Mouse (Mus musculus) macrophage (primary cell): Measurements from ENCODE around the gene 1110017D15Rik. TPM values are rescaled to one million over a fixed set of nuclear protein-coding genes. Genes with fewer than 3 reads are reported as not detected.
A peak's percentile ranks its signal among the peaks of the same experiment; 100 is the strongest.

ENCODE experiments used
- H3K27ac ChIP-seq: fragments of 350-480 bp; formaldehyde crosslinking; 2 replicates; pipeline ENCODE4 v1.9.0; 2021
- H3K36me3 ChIP-seq: fragments of 350-480 bp; formaldehyde crosslinking; 2 replicates; pipeline ENCODE4 v1.9.0; 2021; ENCODE audit errors: inconsistent target
- H3K4me3 ChIP-seq: fragments of 350-480 bp; formaldehyde crosslinking; 2 replicates; pipeline ENCODE4 v1.9.0; 2021; ENCODE audit errors: inconsistent target
- H3K79me2 ChIP-seq: fragments of 350-480 bp; formaldehyde crosslinking; 2 replicates; pipeline ENCODE4 v1.9.0; 2021; ENCODE audit errors: inconsistent target
- whole genome bisulfite sequencing: methylation state at CpG from one replicate; pipeline ENCODE4 v1.1.7; 2026; ENCODE audit warnings: inconsistent platforms; ENCODE audit not compliant: missing documents; 5-methylcytosine and 5-hydroxymethylcytosine counted together
- polyA plus RNA-seq: library from polyadenylated mRNA; stranded (reverse); fragments of 250-400 nt; gene quantifications from 3 replicates; pipeline ENCODE4 v1.2.4, GENCODE M21; 2018; ENCODE audit warnings: inconsistent platforms
- total RNA-seq, 78 experiments: library from RNA; depleted of rRNA; stranded (reverse); fragments of 250-400 nt; gene quantifications; 1 replicate in 9 of 78; 2 replicates in 24 of 78; 3 replicates in 43 of 78; 4 replicates in 2 of 78; pipeline ENCODE4 v1.2.4; 2018; ENCODE audit warnings: inconsistent platforms in 56 of 78

Gene 1110017D15Rik
- total RNA-seq (2018; cell fraction: chromatin; rRNA removed): 1 to 10 TPM in 25 of 26 experiments, not detected in 1; 1.3 to 5.4 (median 3.0) TPM
- under 1 TPM in 8 of 26 experiments, not detected in 18; 0.14 to 0.24 (median 0.19) TPM for total RNA-seq (2018; cell fraction: cytosol; rRNA removed)
- total RNA-seq (2018; cell fraction: nucleus; rRNA removed): 1 to 10 TPM in 25 of 26 experiments, under 1 TPM in 1; 0.46 to 6.1 (median 1.9) TPM
- 0.22 TPM in 1 of 3 replicates, not detected in the others for polyA plus RNA-seq

GRCm38 (mm10) chr4:41517233-41517632 lies at the start of gene 1110017D15Rik:
TSS of gene 1110017D15Rik (minus strand) at chr4:41517333.
- 100% methylated on average over 2 of the region's 2 CpGs for WGBS
- Histone ChIP-seq H3K79me2 (no peaks in the 10 kb centered on the region), H3K4me3 (no peak within 1 kb of the TSS), H3K27ac (no peak within 1 kb of the TSS), H3K36me3 (peaks cover 34% of the 10 kb centered on the region)

GRCm38 (mm10) chr4:41566123-41566522 lies 49.0 kb upstream of the 1110017D15Rik start:
- H3K27ac ChIP-seq: no peak overlapping the region
- peaks cover 79% of the 10 kb centered on the region for H3K79me2 ChIP-seq
- 72% methylated on average over 3 of the region's 3 CpGs for WGBS
- no peak overlapping the region for H3K4me3 ChIP-seq
- no peaks in the 10 kb centered on the region for H3K36me3 ChIP-seq

- Histone ChIP-seq H3K4me3 (no peak overlapping the region), H3K79me2 (peaks cover 100% of the 10 kb centered on the region), H3K36me3 (no peaks in the 10 kb centered on the region), H3K27ac (peak overlapping the region; percentile 34)
- WGBS: 85% methylated on average over 5 of the region's 5 CpGs
These were observed 46.2 kb upstream of the 1110017D15Rik start for GRCm38 (mm10) chr4:41563297-41563696.

- Histone ChIP-seq H3K36me3 (no peaks in the 10 kb centered on the region), H3K79me2 (peaks cover 87% of the 10 kb centered on the region), H3K27ac (peak overlapping the region; percentile 97), H3K4me3 (no peak overlapping the region)
- 82% methylated on average over 3 of the region's 3 CpGs for WGBS
These were observed 40.0 kb upstream of the 1110017D15Rik start for GRCm38 (mm10) chr4:41557092-41557491.

GRCm38 (mm10) chr4:41556311-41556953 lies 39.3 kb upstream of the 1110017D15Rik start:
- Histone ChIP-seq H3K27ac (peak overlapping the region; percentile 97), H3K36me3 (no peaks in the 10 kb centered on the region), H3K79me2 (peaks cover 87% of the 10 kb centered on the region), H3K4me3 (no peak overlapping the region)
- WGBS: 42% methylated on average over 5 of the region's 5 CpGs

- Histone ChIP-seq H3K4me3 (no peak overlapping the region), H3K79me2 (peaks cover 87% of the 10 kb centered on the region), H3K27ac (peak overlapping the region; percentile 97), H3K36me3 (no peaks in the 10 kb centered on the region)
- 12% methylated on average over 14 of the region's 14 CpGs for WGBS
These were observed 38.0 kb upstream of the 1110017D15Rik start for GRCm38 (mm10) chr4:41554994-41555663.

GRCm38 (mm10) chr4:41553116-41553515 lies 36.0 kb upstream of the 1110017D15Rik start:
- Histone ChIP-seq H3K27ac (no peak overlapping the region), H3K4me3 (no peak overlapping the region), H3K79me2 (peaks cover 87% of the 10 kb centered on the region), H3K36me3 (no peaks in the 10 kb centered on the region)
- 98% methylated on average over 10 of the region's 11 CpGs for WGBS

GRCm38 (mm10) chr4:41552529-41552928 lies 35.4 kb upstream of the 1110017D15Rik start:
- 51% methylated on average over 6 of the region's 6 CpGs for WGBS
- H3K36me3 ChIP-seq: no peaks in the 10 kb centered on the region
- H3K27ac ChIP-seq: no peak overlapping the region
- peaks cover 87% of the 10 kb centered on the region for H3K79me2 ChIP-seq
- H3K4me3 ChIP-seq: no peak overlapping the region

- no peaks in the 10 kb centered on the region for H3K36me3 ChIP-seq
- WGBS: 100% methylated on average over 1 of the region's 1 CpGs
- no peak overlapping the region for H3K27ac ChIP-seq
- peaks cover 99% of the 10 kb centered on the region for H3K79me2 ChIP-seq
- no peak overlapping the region for H3K4me3 ChIP-seq
These were observed 30.0 kb upstream of the 1110017D15Rik start for GRCm38 (mm10) chr4:41547086-41547485.

- Histone ChIP-seq H3K27ac (no peak overlapping the region), H3K79me2 (peaks cover 99% of the 10 kb centered on the region), H3K36me3 (no peaks in the 10 kb centered on the region), H3K4me3 (no peak overlapping the region)
- 52% methylated on average over 8 of the region's 8 CpGs for WGBS
These were observed 28.9 kb upstream of the 1110017D15Rik start for GRCm38 (mm10) chr4:41545985-41546384.

GRCm38 (mm10) chr4:41542136-41542535 lies 25.0 kb upstream of the 1110017D15Rik start:
- Histone ChIP-seq H3K79me2 (peaks cover 99% of the 10 kb centered on the region; the same call in 1 of the 2 replicates), H3K27ac (no peak overlapping the region), H3K4me3 (no peak overlapping the region), H3K36me3 (peaks cover 16% of the 10 kb centered on the region; the same call in 1 of the 2 replicates)
- WGBS: 97% methylated on average over 8 of the region's 8 CpGs

- H3K36me3 ChIP-seq: peaks cover 25% of the 10 kb centered on the region; the same call in 1 of the 2 replicates
- 94% methylated on average over 5 of the region's 5 CpGs for WGBS
- H3K4me3 ChIP-seq: no peak overlapping the region
- no peak overlapping the region for H3K27ac ChIP-seq
- H3K79me2 ChIP-seq: peaks cover 85% of the 10 kb centered on the region; the same call in 1 of the 2 replicates
These were observed 17.7 kb upstream of the 1110017D15Rik start for GRCm38 (mm10) chr4:41534866-41535265.

GRCm38 (mm10) chr4:41532420-41532819 lies 15.3 kb upstream of the 1110017D15Rik start:
- WGBS: 52% methylated on average over 6 of the region's 6 CpGs
- no peak overlapping the region for H3K4me3 ChIP-seq
- H3K27ac ChIP-seq: no peak overlapping the region
- peaks cover 83% of the 10 kb centered on the region; the same call in 1 of the 2 replicates for H3K79me2 ChIP-seq
- peaks cover 10% of the 10 kb centered on the region; the same call in 1 of the 2 replicates for H3K36me3 ChIP-seq

- 91% methylated on average over 8 of the region's 8 CpGs for WGBS
- no peak overlapping the region for H3K4me3 ChIP-seq
- H3K27ac ChIP-seq: no peak overlapping the region
- H3K79me2 ChIP-seq: peaks cover 56% of the 10 kb centered on the region; the same call in 1 of the 2 replicates
- peaks cover 19% of the 10 kb centered on the region for H3K36me3 ChIP-seq
These were observed 10.9 kb upstream of the 1110017D15Rik start for GRCm38 (mm10) chr4:41527996-41528395.

GRCm38 (mm10) chr4:41527076-41527475 lies 9.9 kb upstream of the 1110017D15Rik start:
- Histone ChIP-seq H3K4me3 (no peak overlapping the region), H3K27ac (no peak overlapping the region), H3K79me2 (peaks cover 47% of the 10 kb centered on the region; the same call in 1 of the 2 replicates), H3K36me3 (peaks cover 26% of the 10 kb centered on the region)
- 91% methylated on average over 13 of the region's 13 CpGs for WGBS
